Mouse (Mus musculus) stomach, embryonic 16.5 days (tissue): ENCODE measurements around the gene Id1. TPM values are rescaled to one million over a fixed set of nuclear protein-coding genes. Genes with fewer than 3 reads are reported as not detected.

Experiments used
- ATAC-seq: fragments of 200-750 bp; cut with Nextera tagmentation; 2 replicates; pipeline ENCODE4 v1.8.0; 2017; ENCODE audit warnings: moderate number of reproducible peaks, moderate TSS enrichment; ENCODE audit not compliant: insufficient read depth, low FRiP score
- H3K27ac ChIP-seq: fragments of 300-500 bp; sonication (generic); 2 replicates; pipeline ENCODE4 v1.5.1; 2014; ENCODE audit warnings: low read length
- H3K27me3 ChIP-seq: fragments of 300-500 bp; sonication (generic); 2 replicates; pipeline ENCODE4 v1.6.1; 2014; ENCODE audit warnings: low read length, control low read depth, mixed read lengths; ENCODE audit not compliant: control insufficient read depth, insufficient read depth
- H3K36me3 ChIP-seq: fragments of 300-500 bp; sonication (generic); 2 replicates; pipeline ENCODE4 v1.6.1; 2014; ENCODE audit warnings: low read length; ENCODE audit not compliant: control insufficient read depth, insufficient read depth
- H3K4me1 ChIP-seq: fragments of 300-500 bp; sonication (generic); 2 replicates; pipeline ENCODE4 v1.6.1; 2014; ENCODE audit warnings: low read length, control low read depth, mixed read lengths; ENCODE audit not compliant: control insufficient read depth, insufficient read depth
- H3K4me2 ChIP-seq: fragments of 300-500 bp; sonication (generic); 2 replicates; pipeline ENCODE4 v1.6.1; 2014; ENCODE audit warnings: low read depth, low read length, mixed read lengths
- H3K4me3 ChIP-seq: fragments of 300-500 bp; sonication (generic); replicated peaks from 2 replicates; pipeline ENCODE4 v1.5.1; 2014; ENCODE audit warnings: mild to moderate bottlenecking, low read length
- H3K9ac ChIP-seq: fragments of 300-500 bp; sonication (generic); 2 replicates; pipeline ENCODE4 v1.6.1; 2014; ENCODE audit warnings: low read length
- H3K9me3 ChIP-seq: fragments of 300-500 bp; sonication (generic); replicated peaks from 2 replicates; pipeline ENCODE4 v1.6.1; 2016; ENCODE audit warnings: low read length, control low read depth; ENCODE audit not compliant: control insufficient read depth
- WGBS: fragments of 180-500 bp; shearing (Covaris S2); extraction: QIAGEN DNeasy Blood & Tissue Kit; methylation state at CpG from one replicate; pipeline ENCODE4 v1.1.7; 2014; 5-methylcytosine and 5-hydroxymethylcytosine counted together
- polyA plus RNA-seq: library from polyadenylated mRNA; unstranded; fragments of >200 nt; fragmentation: Nextera tagmentation; extraction: Ambion mirVana; gene quantifications from 2 replicates; pipeline ENCODE4 v1.2.1, GENCODE M21; 2015

Id1 gene
- polyA plus RNA-seq, 1 experiment from 2014 or later = 125 TPM

- Histone ChIP-seq H3K4me2 (no peak overlapping the region), H3K27me3 (no peaks in the 10 kb centered on the region), H3K4me1 (peaks cover 11% of the 10 kb centered on the region), H3K9me3 (no peaks in the 10 kb centered on the region), H3K9ac (peak overlapping the region; percentile 80), H3K4me3 (no peak overlapping the region), H3K27ac (peak overlapping the region; percentile 67), H3K36me3 (peaks cover 23% of the 10 kb centered on the region)
- ATAC-seq = peak; percentile 64; the same call in 1 of the 2 replicates
- 39% methylated on average over 20 of the region's 20 CpGs for whole genome bisulfite sequencing
Observed at GRCm38 (mm10) chr2:152696476-152697164, 39.4 kb upstream of the Id1 start.

- H3K4me3 ChIP-seq = no peak overlapping the region
- 0 out of 2 replicates have a peak, but pooled peaks cover 6% of the 10 kb centered on the region for H3K4me1 ChIP-seq
- H3K9me3 ChIP-seq = no peaks in the 10 kb centered on the region
- H3K27me3 ChIP-seq = no peaks in the 10 kb centered on the region
- H3K4me2 ChIP-seq = no peak overlapping the region
- no peak overlapping the region for H3K9ac ChIP-seq
- 84% methylated on average over 10 of the region's 10 CpGs for WGBS
- peaks cover 24% of the 10 kb centered on the region for H3K36me3 ChIP-seq
- no peak for ATAC-seq
- 0 out of 2 replicates have a peak overlapping the region, but pooled peaks have one; percentile 24 for H3K27ac ChIP-seq
Observed at GRCm38 (mm10) chr2:152700138-152700537, 35.9 kb upstream of the Id1 start.

GRCm38 (mm10) chr2:152700725-152701124 is 35.3 kb upstream of the Id1 start:
- no peak for ATAC-seq
- H3K9ac ChIP-seq = 0 out of 2 replicates have a peak overlapping the region, but pooled peaks have one; percentile 18
- H3K4me3 ChIP-seq = no peak overlapping the region
- H3K9me3 ChIP-seq = no peaks in the 10 kb centered on the region
- 0 out of 2 replicates have a peak, but pooled peaks cover 7% of the 10 kb centered on the region for H3K4me1 ChIP-seq
- H3K4me2 ChIP-seq = no peak overlapping the region
- no peaks in the 10 kb centered on the region for H3K27me3 ChIP-seq
- H3K27ac ChIP-seq = no peak overlapping the region
- 91% methylated on average over 8 of the region's 8 CpGs for WGBS
- H3K36me3 ChIP-seq = peaks cover 20% of the 10 kb centered on the region

GRCm38 (mm10) chr2:152703596-152704255 is 32.3 kb upstream of the Id1 start:
- H3K4me1 ChIP-seq = peaks cover 28% of the 10 kb centered on the region
- no peak overlapping the region for H3K9ac ChIP-seq
- no peak overlapping the region for H3K27ac ChIP-seq
- no peak overlapping the region for H3K4me2 ChIP-seq
- ATAC-seq = no peak
- no peak overlapping the region for H3K4me3 ChIP-seq
- WGBS = 91% methylated on average over 21 of the region's 21 CpGs
- peaks cover 17% of the 10 kb centered on the region for H3K36me3 ChIP-seq
- no peaks in the 10 kb centered on the region for H3K9me3 ChIP-seq
- H3K27me3 ChIP-seq = no peaks in the 10 kb centered on the region

GRCm38 (mm10) chr2:152704256-152704605 is 31.8 kb upstream of the Id1 start:
- Histone ChIP-seq H3K4me2 (no peak overlapping the region), H3K4me3 (no peak overlapping the region), H3K4me1 (peaks cover 29% of the 10 kb centered on the region), H3K9me3 (no peaks in the 10 kb centered on the region), H3K27me3 (no peaks in the 10 kb centered on the region), H3K9ac (no peak overlapping the region), H3K36me3 (peaks cover 17% of the 10 kb centered on the region), H3K27ac (no peak overlapping the region)
- WGBS = 83% methylated on average over 5 of the region's 5 CpGs
- no peak for ATAC-seq

- H3K27ac ChIP-seq = no peak overlapping the region
- H3K4me2 ChIP-seq = no peak overlapping the region
- H3K36me3 ChIP-seq = peaks cover 17% of the 10 kb centered on the region
- ATAC-seq = no peak
- no peak overlapping the region for H3K9ac ChIP-seq
- H3K4me1 ChIP-seq = peaks cover 30% of the 10 kb centered on the region
- H3K4me3 ChIP-seq = no peak overlapping the region
- WGBS = 93% methylated on average over 14 of the region's 14 CpGs
- H3K27me3 ChIP-seq = no peaks in the 10 kb centered on the region
- H3K9me3 ChIP-seq = no peaks in the 10 kb centered on the region
Observed at GRCm38 (mm10) chr2:152704811-152705370, 31.2 kb upstream of the Id1 start.

GRCm38 (mm10) chr2:152705993-152706571 is 30.0 kb upstream of the Id1 start:
- Histone ChIP-seq H3K9me3 (no peaks in the 10 kb centered on the region), H3K4me1 (peaks cover 32% of the 10 kb centered on the region), H3K27ac (peak overlapping the region; percentile 92), H3K27me3 (no peaks in the 10 kb centered on the region), H3K36me3 (peaks cover 6% of the 10 kb centered on the region), H3K4me3 (no peak overlapping the region), H3K4me2 (no peak overlapping the region), H3K9ac (peak overlapping the region; percentile 34)
- WGBS = 70% methylated on average over 22 of the region's 22 CpGs
- no peak for ATAC-seq

GRCm38 (mm10) chr2:152707186-152707585 is 28.9 kb upstream of the Id1 start:
- peak overlapping the region; percentile 73 for H3K9ac ChIP-seq
- no peaks in the 10 kb centered on the region for H3K27me3 ChIP-seq
- H3K9me3 ChIP-seq = no peaks in the 10 kb centered on the region
- H3K36me3 ChIP-seq = no peaks in the 10 kb centered on the region; the same call in 1 of the 2 replicates
- 22% methylated on average over 7 of the region's 7 CpGs for WGBS
- H3K4me1 ChIP-seq = peaks cover 34% of the 10 kb centered on the region
- peak overlapping the region; percentile 67 for H3K4me2 ChIP-seq
- no peak for ATAC-seq
- H3K4me3 ChIP-seq = peak overlapping the region; percentile 43
- H3K27ac ChIP-seq = peak overlapping the region; percentile 92

- peak overlapping the region; percentile 67 for H3K4me2 ChIP-seq
- no peaks in the 10 kb centered on the region; the same call in 1 of the 2 replicates for H3K36me3 ChIP-seq
- H3K9me3 ChIP-seq = no peaks in the 10 kb centered on the region
- H3K27ac ChIP-seq = peak overlapping the region; percentile 92
- H3K4me3 ChIP-seq = peak overlapping the region; percentile 43
- peak overlapping the region; percentile 73 for H3K9ac ChIP-seq
- WGBS = 7% methylated on average over 31 of the region's 31 CpGs
- H3K27me3 ChIP-seq = no peaks in the 10 kb centered on the region
- H3K4me1 ChIP-seq = peaks cover 34% of the 10 kb centered on the region
- peak; percentile 97 for ATAC-seq
Observed at GRCm38 (mm10) chr2:152707627-152708026, 28.4 kb upstream of the Id1 start.
